Mouse (Mus musculus) embryonic facial prominence, embryonic 12.5 days (tissue): ENCODE measurements around the gene Tspan7. TPM values are rescaled to one million over a fixed set of nuclear protein-coding genes. Genes with fewer than 3 reads are reported as not detected.

ENCODE experiments used
- ATAC-seq: fragments of 200-750 bp; cut with Nextera tagmentation; 2 replicates; pipeline ENCODE4 v1.8.0; 2017; ENCODE audit not compliant: insufficient number of reproducible peaks, insufficient read depth, low FRiP score, low TSS enrichment
- H3K27ac ChIP-seq: fragments of 300-500 bp; sonication (generic); 2 replicates; pipeline ENCODE4 v1.5.1; 2016; ENCODE audit warnings: mild to moderate bottlenecking
- H3K27me3 ChIP-seq: fragments of 300-500 bp; sonication (generic); 2 replicates; pipeline ENCODE4 v1.6.1; 2016; ENCODE audit warnings: mild to moderate bottlenecking, moderate library complexity
- H3K36me3 ChIP-seq: fragments of 300-500 bp; sonication (generic); 2 replicates; pipeline ENCODE4 v1.6.1; 2016; ENCODE audit warnings: mild to moderate bottlenecking
- H3K4me1 ChIP-seq: fragments of 300-500 bp; sonication (generic); 2 replicates; pipeline ENCODE4 v1.6.1; 2016
- H3K4me2 ChIP-seq: fragments of 300-500 bp; sonication (generic); replicated peaks from 2 replicates; pipeline ENCODE4 v1.6.1; 2016; ENCODE audit warnings: mild to moderate bottlenecking, moderate library complexity
- H3K4me3 ChIP-seq: fragments of 300-500 bp; sonication (generic); 2 replicates; pipeline ENCODE4 v1.5.1; 2016; ENCODE audit warnings: mild to moderate bottlenecking
- H3K9ac ChIP-seq: fragments of 300-500 bp; sonication (generic); 2 replicates; pipeline ENCODE4 v1.6.1; 2016; ENCODE audit warnings: mild to moderate bottlenecking, moderate library complexity
- H3K9me3 ChIP-seq: fragments of 300-500 bp; sonication (generic); 2 replicates; pipeline ENCODE4 v1.6.1; 2016; ENCODE audit warnings: mild to moderate bottlenecking, moderate library complexity
- WGBS: fragments of 180-500 bp; shearing (Covaris S2); methylation state at CpG from one replicate; pipeline ENCODE4 v1.1.7; 2016; 5-methylcytosine and 5-hydroxymethylcytosine counted together
- polyA plus RNA-seq: library from polyadenylated mRNA; unstranded; fragments of >200 nt; fragmentation: Nextera tagmentation; extraction: Ambion mirVana; gene quantifications from 2 replicates; pipeline ENCODE4 v1.2.1, GENCODE M21; 2016

The Tspan7 gene
- polyA plus RNA-seq: 67.8 and 70.4 TPM in 2 replicates

GRCm38 (mm10) chrX:10484872-10485569, at the start of gene Tspan7:
Tspan7 (plus strand) TSS chrX:10485158.
- peak within 1 kb of the TSS; percentile 56 for H3K4me2 ChIP-seq
- peak within 1 kb of the TSS; percentile 45 for H3K4me3 ChIP-seq
- H3K27me3 ChIP-seq: 0 out of 2 replicates have a peak, but pooled peaks cover 7% of the 10 kb centered on the region
- H3K9me3 ChIP-seq: no peaks in the 10 kb centered on the region
- peak; percentile 83 for ATAC-seq
- no peaks in the 10 kb centered on the region for H3K36me3 ChIP-seq
- 22% methylated on average over 34 of the region's 41 CpGs for WGBS
- peak within 1 kb of the TSS; percentile 47 for H3K9ac ChIP-seq
- H3K4me1 ChIP-seq: no peaks in the 10 kb centered on the region
- 0 out of 2 replicates have a peak within 1 kb of the TSS, but pooled peaks have one; percentile 57 for H3K27ac ChIP-seq

DNA sequence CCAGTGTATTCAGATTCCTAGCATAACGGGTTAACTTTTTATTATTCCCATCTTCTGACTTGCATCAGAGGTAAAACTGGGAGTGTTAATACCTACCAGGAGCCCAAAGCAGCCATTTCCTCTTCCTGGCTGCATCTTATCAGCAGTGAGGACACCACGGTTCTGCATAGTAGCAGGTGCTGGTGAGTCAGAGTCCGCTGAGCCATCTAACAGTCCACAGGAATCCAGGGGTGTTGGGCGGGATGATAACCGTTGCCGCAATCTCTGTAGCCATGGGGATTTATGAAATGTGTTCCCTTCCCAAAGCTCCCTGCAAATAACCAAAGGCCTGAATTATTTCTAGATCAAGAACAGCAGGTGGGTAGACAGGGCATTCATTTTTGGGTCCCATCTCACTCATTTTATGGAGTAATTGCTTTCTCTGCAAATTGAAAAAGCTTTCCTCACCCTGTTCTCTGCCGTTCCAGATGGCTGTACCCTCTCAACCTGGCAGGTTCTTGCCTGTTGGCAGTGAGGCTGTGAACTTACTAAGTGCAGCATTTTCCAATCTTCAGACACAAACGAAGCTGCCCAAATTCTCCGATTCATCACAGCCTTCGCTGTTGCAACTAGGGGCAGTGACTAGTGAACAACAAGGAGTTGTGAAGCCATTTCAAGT, 35.5 kb upstream of the Tspan7 start:
- no peak overlapping the region for H3K27ac ChIP-seq
- no peak overlapping the region for H3K4me3 ChIP-seq
- H3K36me3 ChIP-seq: no peaks in the 10 kb centered on the region
- 82% methylated on average over 10 of the region's 10 CpGs for WGBS
- H3K9me3 ChIP-seq: no peaks in the 10 kb centered on the region
- no peaks in the 10 kb centered on the region for H3K27me3 ChIP-seq
- H3K4me1 ChIP-seq: no peaks in the 10 kb centered on the region
- ATAC-seq: no peak
- no peak overlapping the region for H3K9ac ChIP-seq
- no peak overlapping the region for H3K4me2 ChIP-seq

DNA sequence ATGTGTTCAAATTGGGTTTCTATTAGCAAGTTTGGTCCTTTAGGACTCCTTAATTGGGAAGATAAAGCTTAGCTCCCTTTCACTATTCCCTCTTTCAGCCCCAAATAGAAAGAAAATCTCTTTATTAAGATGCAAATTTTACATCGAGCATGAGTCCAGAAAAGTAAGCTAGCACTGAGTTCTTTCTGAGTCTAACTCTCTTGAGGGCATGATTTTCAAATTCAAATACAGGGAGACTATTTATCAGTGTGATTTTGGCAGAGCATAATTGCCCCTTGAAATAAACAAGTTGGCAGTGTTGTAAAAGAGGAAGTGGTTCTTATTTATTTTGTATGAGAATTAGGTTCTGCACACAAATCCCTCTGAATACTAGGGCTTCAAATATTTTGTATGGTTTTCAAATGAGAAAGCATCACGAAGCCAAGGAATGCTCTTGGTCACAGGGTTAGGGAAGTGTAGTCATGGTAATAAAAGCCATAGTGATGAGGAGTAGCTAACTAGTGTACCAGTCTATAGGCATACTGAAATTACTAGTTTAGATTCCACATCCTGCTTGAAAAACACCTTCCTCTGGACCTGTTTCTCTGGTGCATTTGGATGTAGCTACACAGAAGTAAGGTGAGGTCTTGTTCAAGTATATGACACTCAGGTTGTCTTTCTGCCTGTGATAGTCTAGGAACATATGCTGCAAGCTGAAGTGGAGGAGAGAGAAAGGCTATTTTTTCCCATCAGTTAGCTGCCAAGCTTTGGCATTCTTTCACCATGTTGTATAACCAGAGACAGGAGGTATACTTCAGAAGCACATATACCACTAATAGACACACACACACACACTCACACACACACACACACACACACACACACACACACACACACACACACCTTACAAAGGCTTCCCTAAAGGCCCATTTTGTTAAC, 34.6 kb upstream of the Tspan7 start:
- no peaks in the 10 kb centered on the region for H3K4me1 ChIP-seq
- no peak overlapping the region for H3K4me2 ChIP-seq
- H3K27ac ChIP-seq: no peak overlapping the region
- H3K36me3 ChIP-seq: no peaks in the 10 kb centered on the region
- no peak overlapping the region for H3K9ac ChIP-seq
- WGBS: 63% methylated on average over 2 of the region's 2 CpGs
- no peaks in the 10 kb centered on the region for H3K9me3 ChIP-seq
- no peaks in the 10 kb centered on the region for H3K27me3 ChIP-seq
- no peak overlapping the region for H3K4me3 ChIP-seq
- no peak for ATAC-seq

DNA sequence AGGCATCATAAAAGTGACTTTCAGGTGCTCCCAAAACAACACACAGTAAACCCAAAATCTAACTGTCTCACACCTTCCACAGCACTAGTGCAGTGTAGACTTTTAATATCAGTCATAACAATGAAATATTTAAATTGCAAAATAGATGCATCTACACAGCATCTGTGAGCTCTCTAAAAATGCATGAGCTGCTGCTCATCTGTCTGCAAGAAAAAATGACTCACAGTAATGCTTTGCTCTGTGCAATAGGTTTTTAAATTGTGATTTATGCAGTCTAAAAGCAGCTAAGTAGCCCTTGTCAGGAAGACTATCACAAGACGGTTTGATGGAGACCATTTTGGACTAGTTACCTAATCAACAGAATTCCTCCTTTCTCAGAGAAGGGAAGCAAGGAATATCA, 31.2 kb upstream of the Tspan7 start:
- no peak overlapping the region for H3K9ac ChIP-seq
- 19% methylated on average over 1 of the region's 1 CpGs for WGBS

DNA sequence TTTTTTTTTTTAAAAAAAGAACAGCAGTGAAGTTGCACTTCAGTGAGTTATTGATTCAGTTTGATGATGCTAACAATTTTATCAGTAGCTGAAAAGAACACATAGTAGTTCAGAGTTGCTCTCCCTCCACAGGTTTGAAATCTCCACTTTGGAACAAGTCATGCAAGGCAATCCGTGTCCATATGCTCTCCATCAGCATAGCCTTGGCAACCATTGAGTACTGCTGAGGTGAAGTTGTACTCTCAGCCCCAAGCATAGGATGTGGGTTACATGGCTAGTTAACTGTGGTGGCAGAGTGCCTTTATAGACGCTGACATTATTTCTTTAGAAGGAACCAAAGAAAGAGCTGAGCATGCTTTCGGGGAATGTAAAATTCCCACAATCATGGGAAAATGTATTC, 27.7 kb upstream of the Tspan7 start:
- no peak overlapping the region for H3K4me3 ChIP-seq
- no peak overlapping the region for H3K4me2 ChIP-seq
- no peak overlapping the region for H3K9ac ChIP-seq
- H3K27ac ChIP-seq: no peak overlapping the region
- no peak for ATAC-seq
- H3K4me1 ChIP-seq: no peaks in the 10 kb centered on the region
- H3K9me3 ChIP-seq: no peaks in the 10 kb centered on the region
- no peaks in the 10 kb centered on the region for H3K27me3 ChIP-seq
- H3K36me3 ChIP-seq: no peaks in the 10 kb centered on the region
- WGBS: 71% methylated on average over 3 of the region's 3 CpGs

More for the DNA sequence above, 31.2 kb upstream of the Tspan7 start:
- Histone ChIP-seq H3K4me3 (no peak overlapping the region), H3K9me3 (no peaks in the 10 kb centered on the region), H3K36me3 (no peaks in the 10 kb centered on the region), H3K27ac (no peak overlapping the region), H3K4me1 (no peaks in the 10 kb centered on the region), H3K4me2 (no peak overlapping the region), H3K27me3 (no peaks in the 10 kb centered on the region)
- no peak for ATAC-seq

DNA sequence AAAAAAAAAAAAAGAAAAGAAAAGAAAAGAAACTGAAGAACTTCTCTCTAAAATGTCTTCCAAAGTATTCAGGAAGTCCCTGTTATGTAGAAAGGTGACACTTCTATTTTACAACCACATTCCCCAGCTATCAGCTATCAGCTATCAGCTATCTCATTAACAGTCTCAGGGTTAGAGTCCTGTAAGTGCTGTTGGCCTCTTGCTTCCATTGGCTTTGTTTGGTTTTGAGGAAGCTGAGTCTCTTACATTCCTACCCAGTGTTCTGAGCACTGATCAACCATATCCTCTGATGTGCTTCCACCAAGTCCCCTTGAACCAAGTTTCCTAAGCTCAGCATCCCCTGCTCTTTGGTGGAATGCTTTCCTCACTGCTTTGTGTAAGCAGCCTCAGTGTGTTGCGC, 7.9 kb upstream of the Tspan7 start:
- no peaks in the 10 kb centered on the region for H3K36me3 ChIP-seq
- no peak overlapping the region for H3K27ac ChIP-seq
- H3K9me3 ChIP-seq: no peaks in the 10 kb centered on the region
- H3K9ac ChIP-seq: no peak overlapping the region
- 96% methylated on average over 1 of the region's 1 CpGs for WGBS
- H3K4me3 ChIP-seq: no peak overlapping the region
- H3K4me1 ChIP-seq: no peaks in the 10 kb centered on the region
- no peaks in the 10 kb centered on the region for H3K27me3 ChIP-seq
- no peak for ATAC-seq
- no peak overlapping the region for H3K4me2 ChIP-seq

DNA sequence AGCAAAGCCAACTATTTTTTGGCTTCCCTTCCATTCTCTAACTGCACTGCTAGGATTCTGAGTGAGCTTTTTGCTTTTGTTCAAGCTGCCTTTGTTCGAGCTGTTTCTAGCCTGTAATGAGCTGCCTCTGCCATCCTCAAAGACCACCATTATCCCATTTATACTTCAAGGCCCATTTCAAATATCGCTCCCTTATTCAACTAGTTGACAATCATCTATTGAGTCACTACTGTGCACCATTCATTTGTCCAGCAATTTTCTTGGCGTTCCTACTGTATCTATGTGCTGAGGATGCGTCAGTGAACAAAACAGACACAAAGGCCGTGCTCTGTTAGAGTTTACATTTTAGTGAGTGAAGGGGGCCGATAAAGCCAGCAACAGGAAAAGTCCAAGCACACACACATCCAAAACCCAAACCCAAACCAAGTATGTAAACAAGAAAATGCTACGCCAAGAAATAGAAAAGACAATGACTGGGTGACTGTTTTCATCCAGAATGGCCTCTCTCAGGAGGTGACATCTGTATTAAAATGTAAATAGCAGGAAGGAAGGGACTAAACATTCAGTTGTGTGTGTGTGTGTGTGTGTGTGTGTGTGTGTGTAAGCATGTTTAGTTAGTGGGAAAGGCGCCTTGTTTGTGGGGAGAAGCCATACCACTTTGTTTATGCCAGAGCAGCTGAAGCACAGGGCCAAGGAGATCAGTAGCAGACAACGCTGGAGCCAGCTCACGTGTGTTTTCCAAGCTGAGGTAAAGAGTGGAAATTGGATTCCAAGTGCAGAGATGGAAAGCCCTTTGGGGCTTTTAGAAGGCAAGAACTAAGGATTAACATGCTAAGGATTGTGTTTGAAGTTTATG, 5.7 kb upstream of the Tspan7 start:
- 78% methylated on average over 10 of the region's 10 CpGs for WGBS
- no peak overlapping the region for H3K4me3 ChIP-seq
- no peak overlapping the region for H3K27ac ChIP-seq
- no peaks in the 10 kb centered on the region for H3K27me3 ChIP-seq
- no peaks in the 10 kb centered on the region for H3K4me1 ChIP-seq
- no peaks in the 10 kb centered on the region for H3K36me3 ChIP-seq
- no peak overlapping the region for H3K4me2 ChIP-seq
- H3K9ac ChIP-seq: no peak overlapping the region
- no peaks in the 10 kb centered on the region for H3K9me3 ChIP-seq
- ATAC-seq: no peak

DNA sequence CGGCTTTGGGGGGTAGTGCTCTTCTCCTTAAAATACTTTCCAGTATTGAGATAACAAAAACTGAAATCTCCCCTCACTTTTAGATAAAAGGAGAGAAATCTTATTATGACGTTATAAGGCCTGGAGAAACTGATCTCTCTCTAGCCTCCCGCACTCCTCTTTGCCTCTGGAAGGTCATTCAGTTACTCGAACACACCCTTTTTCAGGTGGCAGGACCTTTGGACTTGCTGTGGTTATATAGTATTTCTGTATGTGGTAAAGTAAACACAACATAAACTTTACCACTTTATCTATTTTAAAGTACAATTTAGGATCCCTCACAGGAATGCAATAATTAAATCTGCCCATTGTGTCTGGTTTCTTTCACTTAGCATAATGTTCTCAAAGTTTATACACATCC, 5.0 kb upstream of the Tspan7 start:
- H3K27ac ChIP-seq: no peak overlapping the region
- H3K36me3 ChIP-seq: no peaks in the 10 kb centered on the region
- 0 out of 2 replicates have a peak, but pooled peaks cover 3% of the 10 kb centered on the region for H3K27me3 ChIP-seq
- no peaks in the 10 kb centered on the region for H3K9me3 ChIP-seq
- no peak overlapping the region for H3K4me3 ChIP-seq
- no peak overlapping the region for H3K4me2 ChIP-seq
- no peak for ATAC-seq
- H3K4me1 ChIP-seq: no peaks in the 10 kb centered on the region
- no peak overlapping the region for H3K9ac ChIP-seq
- WGBS: 74% methylated on average over 4 of the region's 4 CpGs

DNA sequence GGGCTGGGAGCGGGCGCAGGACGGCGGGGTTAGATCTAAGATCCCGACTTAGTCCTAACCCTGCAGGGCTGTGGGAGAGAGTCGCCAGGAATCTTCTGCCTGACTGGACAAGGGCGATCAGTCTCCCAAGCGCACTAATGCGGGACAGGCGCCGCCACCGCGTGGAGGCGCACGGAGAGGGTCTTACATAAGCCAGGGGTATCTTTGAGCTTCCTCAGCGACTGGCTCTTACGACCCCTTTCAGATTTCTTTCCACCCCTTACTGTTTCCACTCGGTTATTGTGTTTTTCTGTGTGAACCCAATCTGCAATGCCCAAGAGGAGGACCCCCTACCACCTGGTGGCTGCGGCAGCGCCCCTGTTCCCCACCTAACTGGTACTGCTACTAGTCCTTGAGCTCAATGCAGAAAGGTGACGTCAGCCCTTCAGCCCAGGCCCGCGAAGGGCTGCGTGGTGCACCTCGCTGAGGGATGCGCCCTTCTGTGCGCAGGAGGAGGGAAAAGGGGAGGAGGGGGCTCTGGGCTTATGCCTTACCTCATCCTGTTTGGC, 780 bp downstream of the Tspan7 start:
- H3K36me3 ChIP-seq: no peaks in the 10 kb centered on the region
- peak overlapping the region; percentile 56 for H3K4me2 ChIP-seq
- H3K9ac ChIP-seq: peak overlapping the region; percentile 47
- no peaks in the 10 kb centered on the region for H3K9me3 ChIP-seq
- H3K4me3 ChIP-seq: peak overlapping the region; percentile 45
- 0 out of 2 replicates have a peak, but pooled peaks cover 7% of the 10 kb centered on the region for H3K27me3 ChIP-seq
- no peak overlapping the region for H3K27ac ChIP-seq
- ATAC-seq: peak; percentile 81
- WGBS: 17% methylated on average over 27 of the region's 27 CpGs
- H3K4me1 ChIP-seq: no peaks in the 10 kb centered on the region

DNA sequence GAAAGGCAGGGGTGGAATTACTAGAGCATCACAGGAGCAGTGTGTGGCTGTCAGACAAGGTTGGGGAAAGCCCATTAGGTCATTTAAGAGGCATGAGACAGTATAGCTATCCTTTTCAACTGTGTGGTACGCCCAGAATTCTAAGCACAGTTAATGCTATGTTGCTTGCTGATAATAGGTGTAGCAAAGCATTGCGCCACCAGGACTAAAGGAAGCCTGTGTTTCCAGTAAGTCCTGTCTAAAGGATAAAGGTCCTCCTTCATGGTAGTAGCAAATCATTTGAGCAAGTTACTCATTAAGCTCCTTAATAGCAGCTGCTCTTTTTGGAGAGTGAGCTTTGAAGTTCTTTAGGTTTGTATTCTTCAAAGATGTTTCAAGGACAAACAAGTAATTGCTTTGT, 13.6 kb downstream of the Tspan7 start:
- ATAC-seq: no peak
- H3K4me2 ChIP-seq: no peak overlapping the region
- no peaks in the 10 kb centered on the region for H3K36me3 ChIP-seq
- H3K27ac ChIP-seq: no peak overlapping the region
- no peaks in the 10 kb centered on the region for H3K4me1 ChIP-seq
- WGBS: 73% methylated on average over 2 of the region's 2 CpGs
- no peak overlapping the region for H3K4me3 ChIP-seq
- no peaks in the 10 kb centered on the region for H3K27me3 ChIP-seq
- no peak overlapping the region for H3K9ac ChIP-seq
- H3K9me3 ChIP-seq: no peaks in the 10 kb centered on the region

DNA sequence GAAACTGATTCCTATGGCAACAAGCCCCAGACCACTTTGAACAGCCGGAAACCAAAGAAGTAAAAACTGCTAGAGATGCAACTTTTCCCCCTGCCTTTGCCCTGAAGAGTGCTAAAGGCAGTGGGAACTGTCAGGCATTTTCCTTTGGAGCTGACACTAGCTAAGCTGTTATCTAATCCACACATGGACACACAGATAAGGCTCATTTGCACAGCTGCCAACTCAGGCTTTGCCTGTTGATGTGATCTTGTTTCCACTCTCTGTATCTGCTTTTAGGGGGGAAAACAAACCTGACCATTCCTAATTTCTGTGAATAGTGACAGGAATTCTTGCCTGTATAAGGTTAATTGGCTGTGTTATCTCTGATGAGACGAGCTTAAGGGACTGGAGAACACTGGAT, 17.7 kb downstream of the Tspan7 start:
- Histone ChIP-seq H3K4me3 (no peak overlapping the region), H3K9me3 (no peaks in the 10 kb centered on the region), H3K9ac (no peak overlapping the region), H3K4me1 (no peaks in the 10 kb centered on the region), H3K4me2 (no peak overlapping the region), H3K36me3 (no peaks in the 10 kb centered on the region), H3K27me3 (no peaks in the 10 kb centered on the region), H3K27ac (no peak overlapping the region)
- whole genome bisulfite sequencing: 45% methylated on average over 2 of the region's 2 CpGs
- no peak for ATAC-seq
